Mouse (Mus musculus) layer of hippocampus, adult 11-12 months (tissue): ENCODE measurements around the gene Olfr1335.
A peak's percentile ranks its signal among the peaks of the same experiment; 100 is the strongest.

Experiments used
- DNase-seq: peaks from one replicate; pipeline ENCODE4 v3.0.0; 2022; ENCODE audit warnings: low spot score

Gene Olfr1335

GRCm38 (mm10) chr4:118809844-118810243 is at the start of gene Olfr1335:
TSS of gene Olfr1335 (minus strand) at chr4:118809944.
- DNase-seq = no peak

DNA sequence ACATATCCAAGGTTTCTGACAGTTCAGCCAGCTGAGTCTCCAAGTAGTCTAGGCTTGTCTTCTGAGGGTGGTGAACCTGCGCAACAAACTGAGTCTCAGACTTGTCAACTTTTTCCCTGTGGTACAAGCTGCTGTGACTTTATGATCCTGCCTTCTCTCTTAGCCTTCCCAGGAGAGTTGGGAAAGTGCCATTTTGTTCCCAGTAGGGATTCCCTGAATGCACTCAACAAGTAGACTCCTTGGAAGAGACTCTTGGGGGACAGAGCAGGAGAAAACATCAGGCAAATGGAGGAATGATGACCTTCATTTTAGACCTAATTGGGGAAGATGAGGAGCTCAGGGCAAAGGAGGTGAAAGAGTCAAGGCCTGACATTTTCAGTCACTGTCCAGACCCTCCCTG is 26.4 kb upstream of the Olfr1335 start, which contains the start of gene Olfr1333:
Olfr1333 (minus strand) TSS at position 101 of the 400 bp plus-strand sequence.
- DNase-seq = no peak

DNA sequence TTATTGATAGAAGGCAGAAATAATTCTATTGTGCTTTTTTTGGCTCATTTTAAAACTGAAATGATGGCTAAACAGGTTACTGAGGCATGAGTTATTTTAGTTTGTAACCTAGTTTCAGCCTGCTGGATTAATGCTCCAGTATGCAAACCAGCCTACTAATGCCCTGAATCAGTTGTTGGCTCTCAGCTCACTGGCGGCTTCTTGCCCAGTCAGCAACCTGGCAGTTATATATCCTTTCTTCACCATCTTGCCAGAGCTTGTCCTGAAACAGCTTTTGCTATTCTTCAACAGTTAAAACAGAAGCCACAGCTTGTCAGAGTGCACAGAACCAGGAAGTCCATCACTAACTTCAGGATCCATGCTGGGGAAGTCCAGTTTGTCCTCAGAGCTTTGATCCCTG is 9.2 kb upstream of the Olfr1335 start:
- DNase-seq = no peak

DNA sequence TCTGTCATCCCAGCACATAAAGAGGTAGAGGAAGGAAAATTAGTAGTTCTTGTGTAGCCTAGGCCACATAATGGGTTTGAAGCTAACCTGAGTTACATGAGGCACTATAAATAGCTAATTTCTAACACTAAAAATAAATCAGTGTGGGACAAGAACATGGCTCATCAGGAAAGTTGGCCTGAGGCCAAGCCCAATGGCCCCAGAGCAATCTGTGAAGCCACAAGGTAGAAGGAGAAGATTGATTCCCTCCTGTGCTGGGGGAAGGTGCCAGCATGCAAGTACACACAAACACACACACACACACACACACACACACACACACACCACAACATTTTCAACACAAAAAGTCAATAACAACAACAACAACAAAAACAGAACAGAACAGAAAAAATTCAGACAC is 16.9 kb downstream of the Olfr1335 start:
- DNase-seq = peak; percentile 2

DNA sequence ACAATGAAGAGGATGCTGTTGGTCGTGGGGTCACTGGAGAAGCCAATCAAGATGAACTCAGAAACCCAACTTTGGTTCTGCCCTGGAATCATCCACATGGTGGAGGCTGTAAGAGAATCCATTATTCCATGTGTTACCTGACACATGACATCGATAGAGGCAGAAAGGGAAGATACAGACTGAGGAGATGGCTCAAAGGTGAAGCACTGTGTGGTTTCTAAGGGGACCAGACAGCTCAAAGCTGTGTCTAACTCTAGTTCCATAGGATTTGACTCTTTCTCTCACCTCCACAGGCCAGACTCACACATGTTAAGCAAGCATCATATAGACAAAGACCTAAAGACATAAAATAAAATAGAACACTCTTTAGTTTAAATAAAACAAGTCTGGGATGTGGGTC is 27.3 kb downstream of the Olfr1335 start, which contains the start of gene Olfr1337:
Olfr1337 (minus strand) TSS at position 101 of the 400 bp plus-strand sequence.
- DNase-seq = no peak
